Mouse (Mus musculus) left cerebral cortex, adult 8-10 months (tissue): Measurements from ENCODE around the gene Apol9b. TPM values are rescaled to one million over a fixed set of nuclear protein-coding genes. Genes with fewer than 3 reads are reported as not detected.
A peak's percentile ranks its signal among the peaks of the same experiment; 100 is the strongest.

ENCODE experiments used
- DNase-seq, 2 experiments: peaks; one replicate each; pipeline ENCODE4 v3.0.0; 2022; ENCODE audit warnings: low spot score in 2 of 2
- total RNA-seq, 4 experiments: library from RNA; stranded (reverse); gene quantifications; 2 replicates each; pipeline ENCODE4 v1.2.4; 2022

The Apol9b gene
- total RNA-seq, 4 experiments from 2014 or later = not detected

GRCm38 (mm10) chr15:77746326-77746725 is 17.5 kb downstream of the Apol9b start:
- no peak for DNase-seq

- DNase-seq = no peak
These were observed 19.6 kb downstream of the Apol9b start for GRCm38 (mm10) chr15:77748414-77748813.

GRCm38 (mm10) chr15:77749717-77750116 is 20.9 kb downstream of the Apol9b start:
- no peak for DNase-seq

GRCm38 (mm10) chr15:77750461-77750860 is 21.6 kb downstream of the Apol9b start:
- DNase-seq = no peak

- DNase-seq = no peak
These were observed 23.6 kb downstream of the Apol9b start for GRCm38 (mm10) chr15:77752443-77752842.

- no peak for DNase-seq
These were observed 26.3 kb downstream of the Apol9b start for GRCm38 (mm10) chr15:77755132-77755531.

- DNase-seq = no peak
These were observed 27.2 kb downstream of the Apol9b start for GRCm38 (mm10) chr15:77756081-77756480.

GRCm38 (mm10) chr15:77756848-77757247 is 28.0 kb downstream of the Apol9b start, which contains the start of gene Apol8:
Gene Apol8 (minus strand): TSS chr15:77757003.
- DNase-seq = peak in 1 of 2 experiments; percentile 52

GRCm38 (mm10) chr15:77757586-77758226 is 28.9 kb downstream of the Apol9b start:
- no peak for DNase-seq

GRCm38 (mm10) chr15:77760037-77760436 is 31.2 kb downstream of the Apol9b start:
- DNase-seq = no peak

- no peak for DNase-seq
These were observed 32.2 kb downstream of the Apol9b start for GRCm38 (mm10) chr15:77761083-77761482.

- DNase-seq = no peak
These were observed 32.9 kb downstream of the Apol9b start for GRCm38 (mm10) chr15:77761561-77762380.

GRCm38 (mm10) chr15:77763050-77763449 is 34.2 kb downstream of the Apol9b start:
- no peak for DNase-seq

- no peak for DNase-seq
These were observed 34.9 kb downstream of the Apol9b start for GRCm38 (mm10) chr15:77763702-77764101.

GRCm38 (mm10) chr15:77764391-77765006 is 35.7 kb downstream of the Apol9b start:
- DNase-seq = no peak

GRCm38 (mm10) chr15:77765484-77766093 is 36.8 kb downstream of the Apol9b start:
- no peak for DNase-seq

- DNase-seq = no peak
These were observed 38.1 kb downstream of the Apol9b start for GRCm38 (mm10) chr15:77766981-77767380.

- no peak for DNase-seq
These were observed 41.5 kb downstream of the Apol9b start for GRCm38 (mm10) chr15:77770341-77770740.

- no peak for DNase-seq
These were observed 42.1 kb downstream of the Apol9b start for GRCm38 (mm10) chr15:77770942-77771341.

GRCm38 (mm10) chr15:77773099-77773915 is 44.5 kb downstream of the Apol9b start:
- DNase-seq = no peak

- no peak for DNase-seq
These were observed 45.5 kb downstream of the Apol9b start for GRCm38 (mm10) chr15:77774303-77774702.
